Mouse (Mus musculus): ENCODE data around the gene Opcml. TPM values are rescaled to one million over a fixed set of nuclear protein-coding genes. Genes with fewer than 3 reads are reported as not detected.

The Opcml gene
- polyA plus RNA-seq, 1 experiment from 2014 or later, result 10.1 TPM

GRCm38 (mm10) chr9:28255905-28256268, 465.3 kb downstream of the Opcml start:
- Histone ChIP-seq H3K9ac (ENCODE audit: low read length) (no peak overlapping the region), H3K27ac (ENCODE audit: low read length) (no peak overlapping the region), H3K4me3 (ENCODE audit: low read length) (no peak overlapping the region), H3K36me3 (ENCODE audit: control insufficient read depth, insufficient read depth, low read length) (no peaks in the 10 kb centered on the region), H3K4me2 (ENCODE audit: low read depth, low read length) (no peak overlapping the region), H3K4me1 (replicated peaks; ENCODE audit: control insufficient read depth, insufficient read depth, low read length) (no peaks in the 10 kb centered on the region), H3K27me3 (ENCODE audit: control insufficient read depth, insufficient read depth, low read depth, low read length) (no peaks in the 10 kb centered on the region), H3K9me3 (ENCODE audit: control insufficient read depth, low read length) (no peaks in the 10 kb centered on the region)
- 86% methylated on average over 1 of the region's 1 CpGs for WGBS
- ATAC-seq (ENCODE audit: low read depth), result no peak

GRCm38 (mm10) chr9:28261078-28261753, 470.6 kb downstream of the Opcml start:
- Histone ChIP-seq H3K9ac (ENCODE audit: low read length) (no peak overlapping the region), H3K27ac (ENCODE audit: low read length) (no peak overlapping the region), H3K27me3 (ENCODE audit: control insufficient read depth, insufficient read depth, low read depth, low read length) (no peaks in the 10 kb centered on the region), H3K4me2 (ENCODE audit: low read depth, low read length) (no peak overlapping the region), H3K4me3 (ENCODE audit: low read length) (no peak overlapping the region), H3K9me3 (ENCODE audit: control insufficient read depth, low read length) (no peaks in the 10 kb centered on the region), H3K36me3 (ENCODE audit: control insufficient read depth, insufficient read depth, low read length) (no peaks in the 10 kb centered on the region), H3K4me1 (replicated peaks; ENCODE audit: control insufficient read depth, insufficient read depth, low read length) (no peaks in the 10 kb centered on the region)
- WGBS, result 16% methylated on average over 7 of the region's 7 CpGs
- ATAC-seq (ENCODE audit: low read depth), result peak; percentile 89

- H3K4me1 ChIP-seq (replicated peaks; ENCODE audit: control insufficient read depth, insufficient read depth, low read length), result no peaks in the 10 kb centered on the region
- H3K36me3 ChIP-seq (ENCODE audit: control insufficient read depth, insufficient read depth, low read length), result no peaks in the 10 kb centered on the region
- H3K4me3 ChIP-seq (ENCODE audit: low read length), result no peak overlapping the region
- H3K4me2 ChIP-seq (ENCODE audit: low read depth, low read length), result no peak overlapping the region
- H3K27me3 ChIP-seq (ENCODE audit: control insufficient read depth, insufficient read depth, low read depth, low read length), result no peaks in the 10 kb centered on the region
- no peak overlapping the region for H3K27ac ChIP-seq (ENCODE audit: low read length)
- H3K9ac ChIP-seq (ENCODE audit: low read length), result no peak overlapping the region
- ATAC-seq (ENCODE audit: low read depth), result no peak
- H3K9me3 ChIP-seq (ENCODE audit: control insufficient read depth, low read length), result no peaks in the 10 kb centered on the region
- 80% methylated on average over 1 of the region's 1 CpGs for WGBS
Observed at GRCm38 (mm10) chr9:28262021-28262420, 471.4 kb downstream of the Opcml start.

GRCm38 (mm10) chr9:28262896-28263295, 472.3 kb downstream of the Opcml start:
- no peak for ATAC-seq (ENCODE audit: low read depth)
- Histone ChIP-seq H3K9ac (ENCODE audit: low read length) (no peak overlapping the region), H3K4me1 (replicated peaks; ENCODE audit: control insufficient read depth, insufficient read depth, low read length) (no peaks in the 10 kb centered on the region), H3K9me3 (ENCODE audit: control insufficient read depth, low read length) (no peaks in the 10 kb centered on the region), H3K4me2 (ENCODE audit: low read depth, low read length) (no peak overlapping the region), H3K27me3 (ENCODE audit: control insufficient read depth, insufficient read depth, low read depth, low read length) (no peaks in the 10 kb centered on the region), H3K27ac (ENCODE audit: low read length) (no peak overlapping the region), H3K36me3 (ENCODE audit: control insufficient read depth, insufficient read depth, low read length) (no peaks in the 10 kb centered on the region), H3K4me3 (ENCODE audit: low read length) (no peak overlapping the region)
- 68% methylated on average over 2 of the region's 2 CpGs for WGBS

GRCm38 (mm10) chr9:28264761-28265160, 474.2 kb downstream of the Opcml start:
- no peak for ATAC-seq (ENCODE audit: low read depth)
- Histone ChIP-seq H3K36me3 (ENCODE audit: control insufficient read depth, insufficient read depth, low read length) (no peaks in the 10 kb centered on the region), H3K9ac (ENCODE audit: low read length) (no peak overlapping the region), H3K4me1 (replicated peaks; ENCODE audit: control insufficient read depth, insufficient read depth, low read length) (no peaks in the 10 kb centered on the region), H3K27ac (ENCODE audit: low read length) (no peak overlapping the region), H3K4me3 (ENCODE audit: low read length) (no peak overlapping the region), H3K4me2 (ENCODE audit: low read depth, low read length) (no peak overlapping the region), H3K9me3 (ENCODE audit: control insufficient read depth, low read length) (no peaks in the 10 kb centered on the region), H3K27me3 (ENCODE audit: control insufficient read depth, insufficient read depth, low read depth, low read length) (no peaks in the 10 kb centered on the region)
- 52% methylated on average over 6 of the region's 6 CpGs for WGBS

- H3K4me2 ChIP-seq (ENCODE audit: low read depth, low read length), result no peak overlapping the region
- no peak overlapping the region for H3K27ac ChIP-seq (ENCODE audit: low read length)
- peak; percentile 41; the same call in 1 of the 2 replicates for ATAC-seq (ENCODE audit: low read depth)
- WGBS, result 66% methylated on average over 2 of the region's 2 CpGs
- no peak overlapping the region for H3K9ac ChIP-seq (ENCODE audit: low read length)
- no peaks in the 10 kb centered on the region for H3K36me3 ChIP-seq (ENCODE audit: control insufficient read depth, insufficient read depth, low read length)
- no peaks in the 10 kb centered on the region for H3K27me3 ChIP-seq (ENCODE audit: control insufficient read depth, insufficient read depth, low read depth, low read length)
- no peak overlapping the region for H3K4me3 ChIP-seq (ENCODE audit: low read length)
- no peaks in the 10 kb centered on the region for H3K9me3 ChIP-seq (ENCODE audit: control insufficient read depth, low read length)
- no peaks in the 10 kb centered on the region for H3K4me1 ChIP-seq (replicated peaks; ENCODE audit: control insufficient read depth, insufficient read depth, low read length)
Observed at GRCm38 (mm10) chr9:28273816-28274215, 483.2 kb downstream of the Opcml start.

- ATAC-seq (ENCODE audit: low read depth), result no peak
- no peak overlapping the region for H3K4me3 ChIP-seq (ENCODE audit: low read length)
- H3K27me3 ChIP-seq (ENCODE audit: control insufficient read depth, insufficient read depth, low read depth, low read length), result no peaks in the 10 kb centered on the region
- no peaks in the 10 kb centered on the region for H3K36me3 ChIP-seq (ENCODE audit: control insufficient read depth, insufficient read depth, low read length)
- no peak overlapping the region for H3K9ac ChIP-seq (ENCODE audit: low read length)
- H3K4me2 ChIP-seq (ENCODE audit: low read depth, low read length), result no peak overlapping the region
- no peak overlapping the region for H3K27ac ChIP-seq (ENCODE audit: low read length)
- H3K4me1 ChIP-seq (replicated peaks; ENCODE audit: control insufficient read depth, insufficient read depth, low read length), result peaks cover 3% of the 10 kb centered on the region; the same call in 1 of the 2 replicates
- H3K9me3 ChIP-seq (ENCODE audit: control insufficient read depth, low read length), result no peaks in the 10 kb centered on the region
- WGBS, result 83% methylated on average over 2 of the region's 2 CpGs
Observed at GRCm38 (mm10) chr9:28278555-28278954, 488.0 kb downstream of the Opcml start.

GRCm38 (mm10) chr9:28281025-28281424, 490.4 kb downstream of the Opcml start:
- WGBS, result 32% methylated on average over 3 of the region's 3 CpGs
- ATAC-seq (ENCODE audit: low read depth), result 0 out of 2 replicates have a peak, but pooled peaks have one; percentile 31
- H3K4me3 ChIP-seq (ENCODE audit: low read length), result no peak overlapping the region

GRCm38 (mm10) chr9:28281571-28281970, 491.0 kb downstream of the Opcml start:
- ATAC-seq (ENCODE audit: low read depth), result no peak
- no peak overlapping the region for H3K4me3 ChIP-seq (ENCODE audit: low read length)

More at GRCm38 (mm10) chr9:28281025-28281424, 490.4 kb downstream of the Opcml start:
- Histone ChIP-seq H3K4me1 (replicated peaks; ENCODE audit: control insufficient read depth, insufficient read depth, low read length) (peaks cover 3% of the 10 kb centered on the region; the same call in 1 of the 2 replicates), H3K27ac (ENCODE audit: low read length) (no peak overlapping the region), H3K4me2 (ENCODE audit: low read depth, low read length) (no peak overlapping the region), H3K36me3 (ENCODE audit: control insufficient read depth, insufficient read depth, low read length) (no peaks in the 10 kb centered on the region), H3K27me3 (ENCODE audit: control insufficient read depth, insufficient read depth, low read depth, low read length) (no peaks in the 10 kb centered on the region), H3K9ac (ENCODE audit: low read length) (no peak overlapping the region), H3K9me3 (ENCODE audit: control insufficient read depth, low read length) (no peaks in the 10 kb centered on the region)

More at GRCm38 (mm10) chr9:28281571-28281970, 491.0 kb downstream of the Opcml start:
- WGBS, result 47% methylated on average over 3 of the region's 3 CpGs
- no peak overlapping the region for H3K4me2 ChIP-seq (ENCODE audit: low read depth, low read length)
- peaks cover 3% of the 10 kb centered on the region; the same call in 1 of the 2 replicates for H3K4me1 ChIP-seq (replicated peaks; ENCODE audit: control insufficient read depth, insufficient read depth, low read length)
- H3K9me3 ChIP-seq (ENCODE audit: control insufficient read depth, low read length), result no peaks in the 10 kb centered on the region
- no peak overlapping the region for H3K27ac ChIP-seq (ENCODE audit: low read length)
- no peaks in the 10 kb centered on the region for H3K27me3 ChIP-seq (ENCODE audit: control insufficient read depth, insufficient read depth, low read depth, low read length)
- no peaks in the 10 kb centered on the region for H3K36me3 ChIP-seq (ENCODE audit: control insufficient read depth, insufficient read depth, low read length)
- H3K9ac ChIP-seq (ENCODE audit: low read length), result no peak overlapping the region

Measured in lung, embryonic 16.5 days (tissue).